In genomic region chr4:134181112-134181511, GRCm38 (mm10) we compare ENCODE assay signal across 19 mouse cellular contexts. TPM values are rescaled to one million over a fixed set of nuclear protein-coding genes. Genes with fewer than 3 reads are reported as not detected.
A peak's percentile ranks its signal among the peaks of the same experiment; 100 is the strongest.
DNase-seq lines count a peak whose midpoint lies in the region; ATAC-seq and TF ChIP-seq lines count a peak whose summit lies in the region.
"Had no signal": no experiment of that assay in that cellular context is flagged by ENCODE, and none has a peak within 500 bp of the region (broad histone marks: within the 10 kb centered on the region; RNA-seq: fewer than 3 reads in every experiment).

No protein-coding gene starts in this region.

- H3K36me3 ChIP-seq in embryonic facial prominence, embryonic 11.5 days (replicated peaks; ENCODE audit: control insufficient read depth, insufficient read depth, low read depth, low read length), result no peaks in the 10 kb centered on the region
- H3K36me3 ChIP-seq in embryonic facial prominence, embryonic 10.5 days (replicated peaks), result peaks cover 32% of the 10 kb centered on the region
- no peaks in the 10 kb centered on the region for H3K36me3 ChIP-seq in kidney, embryonic 15.5 days
- H3K36me3 ChIP-seq in intestine, embryonic 16.5 days (ENCODE audit: control insufficient read depth, insufficient read depth, low read length), result no peaks in the 10 kb centered on the region
- H3K36me3 ChIP-seq in liver, postnatal 0 days (replicated peaks; ENCODE audit: insufficient read depth, low read length), result peaks cover 11% of the 10 kb centered on the region; the same call in 1 of the 2 replicates
- H3K36me3 ChIP-seq: neural tube, embryonic 15.5 days had no signal

- peak; percentile 65; the same call in 1 of the 2 replicates for TF ChIP-seq EP300 in liver, postnatal 0 days (IDR thresholded peaks at IDR 0.05; ENCODE audit: low read depth)

- H3K27ac ChIP-seq in embryonic facial prominence, embryonic 11.5 days (replicated peaks; ENCODE audit: low read depth, low read length), result no peak overlapping the region
- H3K27ac ChIP-seq in embryonic facial prominence, embryonic 10.5 days (replicated peaks), result no peak overlapping the region
- no peak overlapping the region for H3K27ac ChIP-seq in kidney, embryonic 15.5 days
- H3K27ac ChIP-seq in intestine, embryonic 16.5 days (ENCODE audit: low read length), result no peak overlapping the region
- H3K27ac ChIP-seq in liver, postnatal 0 days (ENCODE audit: low read depth), result peak overlapping the region; percentile 87
- H3K27ac ChIP-seq: embryonic facial prominence, embryonic 15.5 days; hindbrain, postnatal 0 days; macrophage; neural tube, embryonic 15.5 days had no signal

- no peak overlapping the region for H3K4me3 ChIP-seq in embryonic facial prominence, embryonic 11.5 days (ENCODE audit: low read depth, low read length)
- no peak overlapping the region for H3K4me3 ChIP-seq in embryonic facial prominence, embryonic 10.5 days
- H3K4me3 ChIP-seq in kidney, embryonic 15.5 days (replicated peaks), result no peak overlapping the region
- H3K4me3 ChIP-seq in intestine, embryonic 16.5 days (ENCODE audit: low read length), result no peak overlapping the region
- no peak overlapping the region for H3K4me3 ChIP-seq in liver, postnatal 0 days (ENCODE audit: low read depth, low read length)
- H3K4me3 ChIP-seq: embryonic facial prominence, embryonic 15.5 days; neural tube, embryonic 15.5 days had no signal

- H3K9ac ChIP-seq in embryonic facial prominence, embryonic 11.5 days (replicated peaks; ENCODE audit: low read length), result peak overlapping the region; percentile 3; the same call in 1 of the 2 replicates
- no peak overlapping the region for H3K9ac ChIP-seq in kidney, embryonic 15.5 days
- H3K9ac ChIP-seq in intestine, embryonic 16.5 days (ENCODE audit: low read depth, low read length), result no peak overlapping the region
- peak overlapping the region; percentile 53 for H3K9ac ChIP-seq in liver, postnatal 0 days (replicated peaks)
- H3K9ac ChIP-seq: embryonic facial prominence, embryonic 15.5 days; neural tube, embryonic 15.5 days had no signal

- TF ChIP-seq CTCF in liver, postnatal 0 days (IDR thresholded peaks at IDR 0.05; ENCODE audit: low read depth), result no peak

- 100% methylated on average over 1 of the region's 1 CpGs for WGBS in embryonic facial prominence, embryonic 11.5 days
- WGBS in embryonic facial prominence, embryonic 10.5 days, result 89% methylated on average over 1 of the region's 1 CpGs
- 92% methylated on average over 1 of the region's 1 CpGs for WGBS in kidney, embryonic 15.5 days
- WGBS in intestine, embryonic 16.5 days, result 90% methylated on average over 1 of the region's 1 CpGs
- WGBS in liver, postnatal 0 days (ENCODE audit: insufficient replicate concordance), result 61% methylated on average over 1 of the region's 1 CpGs

- H3K27me3 ChIP-seq in embryonic facial prominence, embryonic 11.5 days (ENCODE audit: control insufficient read depth, insufficient read depth, low read length), result no peaks in the 10 kb centered on the region
- no peaks in the 10 kb centered on the region for H3K27me3 ChIP-seq in embryonic facial prominence, embryonic 10.5 days (replicated peaks; ENCODE audit: low read depth, poor library complexity, severe bottlenecking)
- H3K27me3 ChIP-seq in kidney, embryonic 15.5 days, result no peaks in the 10 kb centered on the region
- H3K27me3 ChIP-seq in intestine, embryonic 16.5 days (replicated peaks; ENCODE audit: control insufficient read depth, insufficient read depth, low read length), result no peaks in the 10 kb centered on the region
- no peaks in the 10 kb centered on the region for H3K27me3 ChIP-seq in liver, postnatal 0 days (ENCODE audit: insufficient read depth, low read length)
- H3K27me3 ChIP-seq: embryonic facial prominence, embryonic 15.5 days; neural tube, embryonic 15.5 days had no signal

- ATAC-seq in embryonic facial prominence, embryonic 11.5 days (replicated peaks; ENCODE audit: insufficient number of reproducible peaks, low FRiP score, low TSS enrichment, low read depth), result no peak
- peak; percentile 54; the same call in 1 of the 2 replicates for ATAC-seq in kidney, embryonic 15.5 days (replicated peaks; ENCODE audit: low FRiP score)
- peak; percentile 39; the same call in 1 of the 2 replicates for ATAC-seq in intestine, embryonic 16.5 days
- peak; percentile 59 for ATAC-seq in liver, postnatal 0 days
- ATAC-seq: hindbrain, postnatal 0 days had no signal

- H3K4me2 ChIP-seq in embryonic facial prominence, embryonic 11.5 days (ENCODE audit: low read depth, low read length), result no peak overlapping the region
- H3K4me2 ChIP-seq in kidney, embryonic 15.5 days, result no peak overlapping the region
- no peak overlapping the region for H3K4me2 ChIP-seq in intestine, embryonic 16.5 days (ENCODE audit: low read depth, low read length)
- peak overlapping the region; percentile 61 for H3K4me2 ChIP-seq in liver, postnatal 0 days (ENCODE audit: low read depth, low read length)
- H3K4me2 ChIP-seq: embryonic facial prominence, embryonic 15.5 days; neural tube, embryonic 15.5 days had no signal

- DNase-seq in embryonic facial prominence, embryonic 11.5 days (ENCODE audit: low spot score), result no peak
- no peak for DNase-seq in embryonic facial prominence, embryonic 10.5 days (ENCODE audit: low spot score)
- no peak for DNase-seq in kidney, adult 18-20 months
- peak; percentile 52 for DNase-seq in liver, postnatal 0 days
- no peak for DNase-seq in layer of hippocampus, postnatal 25 days (ENCODE audit: extremely low spot score in 1 of 2, low spot score in 1 of 2)
- no peak for DNase-seq in ovary, postnatal 36 days (ENCODE audit: low spot score)
- DNase-seq: adrenal gland, postnatal 10 days; cerebellum, postnatal 14 days had no signal

- no peaks in the 10 kb centered on the region for H3K9me3 ChIP-seq in embryonic facial prominence, embryonic 11.5 days (replicated peaks; ENCODE audit: control insufficient read depth, low read length)
- H3K9me3 ChIP-seq in embryonic facial prominence, embryonic 10.5 days, result no peaks in the 10 kb centered on the region
- no peaks in the 10 kb centered on the region for H3K9me3 ChIP-seq in kidney, embryonic 15.5 days (replicated peaks)
- H3K9me3 ChIP-seq in intestine, embryonic 16.5 days (ENCODE audit: control insufficient read depth, low read length), result no peaks in the 10 kb centered on the region
- H3K9me3 ChIP-seq in liver, postnatal 0 days (ENCODE audit: low read length), result no peaks in the 10 kb centered on the region
- H3K9me3 ChIP-seq: embryonic facial prominence, embryonic 15.5 days; neural tube, embryonic 15.5 days had no signal

- no peaks in the 10 kb centered on the region for H3K4me1 ChIP-seq in embryonic facial prominence, embryonic 11.5 days (ENCODE audit: control insufficient read depth, insufficient read depth, low read length)
- H3K4me1 ChIP-seq in embryonic facial prominence, embryonic 10.5 days, result peaks cover 11% of the 10 kb centered on the region
- H3K4me1 ChIP-seq in kidney, embryonic 15.5 days, result peaks cover 9% of the 10 kb centered on the region
- peaks cover 7% of the 10 kb centered on the region for H3K4me1 ChIP-seq in intestine, embryonic 16.5 days (ENCODE audit: control insufficient read depth, insufficient read depth, low read length)
- H3K4me1 ChIP-seq in liver, postnatal 0 days (ENCODE audit: insufficient read depth), result peaks cover 34% of the 10 kb centered on the region

RNA-seq across cellular contexts. Expression of gene Cep85, which starts 5.8 kb away (rescaled TPM):
- polyA plus RNA-seq in embryonic facial prominence, embryonic 11.5 days (2014; fragmentation: Nextera tagmentation; extraction: Ambion mirVana), result 27.5 and 29.4 TPM in 2 replicates
- polyA plus RNA-seq in embryonic facial prominence, embryonic 10.5 days (2016; fragmentation: Nextera tagmentation; extraction: Ambion mirVana), result 32.3 and 33.2 TPM in 2 replicates
- polyA plus RNA-seq in kidney, embryonic 15.5 days (2015; fragmentation: Nextera tagmentation; extraction: Ambion mirVana), result 106 and 125 TPM in 2 replicates
- 112 and 125 TPM in 2 replicates for polyA plus RNA-seq in intestine, embryonic 16.5 days (2015; fragmentation: Nextera tagmentation; extraction: Ambion mirVana)
- polyA plus RNA-seq in liver, postnatal 0 days (2015; fragmentation: Nextera tagmentation; extraction: Ambion mirVana), result 65.6 and 98.1 TPM in 2 replicates
- 10 to 100 TPM; 11.9 to 13.9 TPM for total RNA-seq in layer of hippocampus, postnatal 25 days (2021)

RNA-seq across cellular contexts. Expression of gene Gm7534, which starts 21.7 kb away (rescaled TPM):
- 0.14 TPM in 2 replicates for polyA plus RNA-seq in embryonic facial prominence, embryonic 11.5 days (2014; fragmentation: Nextera tagmentation; extraction: Ambion mirVana)
- polyA plus RNA-seq in embryonic facial prominence, embryonic 10.5 days (2016; fragmentation: Nextera tagmentation; extraction: Ambion mirVana), result 0.06 and 0.07 TPM in 2 replicates
- 0.24 and 0.30 TPM in 2 replicates for polyA plus RNA-seq in kidney, embryonic 15.5 days (2015; fragmentation: Nextera tagmentation; extraction: Ambion mirVana)
- not detected in 2 replicates for polyA plus RNA-seq in intestine, embryonic 16.5 days (2015; fragmentation: Nextera tagmentation; extraction: Ambion mirVana)
- not detected in 2 replicates for polyA plus RNA-seq in liver, postnatal 0 days (2015; fragmentation: Nextera tagmentation; extraction: Ambion mirVana)
- total RNA-seq in layer of hippocampus, postnatal 25 days (2021), result not detected
- total RNA-seq: adrenal gland, postnatal 10 days; gastrocnemius, postnatal 4 days; hindbrain, postnatal 0 days; left cerebral cortex, adult 18-20 months had no signal
- polyA plus RNA-seq: frontal cortex, adult 2 months; hindbrain, postnatal 0 days; limb, embryonic 14.5 days; macrophage; neural tube, embryonic 15.5 days; testis, adult 2 months had no signal

RNA-seq across cellular contexts. Expression of gene Catsper4, which starts 46.1 kb away (rescaled TPM):
- polyA plus RNA-seq in embryonic facial prominence, embryonic 11.5 days (2014; fragmentation: Nextera tagmentation; extraction: Ambion mirVana), result 0.14 TPM in 1 of 2 replicates, not detected in the other
- not detected in 2 replicates for polyA plus RNA-seq in embryonic facial prominence, embryonic 10.5 days (2016; fragmentation: Nextera tagmentation; extraction: Ambion mirVana)
- polyA plus RNA-seq in kidney, embryonic 15.5 days (2015; fragmentation: Nextera tagmentation; extraction: Ambion mirVana), result 0.30 and 0.55 TPM in 2 replicates
- 0.37 and 0.60 TPM in 2 replicates for polyA plus RNA-seq in intestine, embryonic 16.5 days (2015; fragmentation: Nextera tagmentation; extraction: Ambion mirVana)
- polyA plus RNA-seq in liver, postnatal 0 days (2015; fragmentation: Nextera tagmentation; extraction: Ambion mirVana), result not detected in 2 replicates
- not detected for total RNA-seq in layer of hippocampus, postnatal 25 days (2021)
- total RNA-seq: adrenal gland, postnatal 10 days; gastrocnemius, postnatal 4 days; hindbrain, postnatal 0 days; left cerebral cortex, adult 18-20 months had no signal
- polyA plus RNA-seq: macrophage; neural tube, embryonic 15.5 days had no signal

RNA-seq across cellular contexts. Expression of gene Sh3bgrl3, which starts 52.5 kb away (rescaled TPM):
- 316 TPM in 2 replicates for polyA plus RNA-seq in embryonic facial prominence, embryonic 11.5 days (2014; fragmentation: Nextera tagmentation; extraction: Ambion mirVana)
- polyA plus RNA-seq in embryonic facial prominence, embryonic 10.5 days (2016; fragmentation: Nextera tagmentation; extraction: Ambion mirVana), result 300 and 316 TPM in 2 replicates
- polyA plus RNA-seq in kidney, embryonic 15.5 days (2015; fragmentation: Nextera tagmentation; extraction: Ambion mirVana), result 395 and 412 TPM in 2 replicates
- 428 and 452 TPM in 2 replicates for polyA plus RNA-seq in intestine, embryonic 16.5 days (2015; fragmentation: Nextera tagmentation; extraction: Ambion mirVana)
- 198 and 215 TPM in 2 replicates for polyA plus RNA-seq in liver, postnatal 0 days (2015; fragmentation: Nextera tagmentation; extraction: Ambion mirVana)
- total RNA-seq in layer of hippocampus, postnatal 25 days (2021), result 100 to 1,000 TPM; 281 to 297 TPM

RNA-seq across cellular contexts. Expression of gene Cnksr1, which starts 57.1 kb away (rescaled TPM):
- polyA plus RNA-seq in embryonic facial prominence, embryonic 11.5 days (2014; fragmentation: Nextera tagmentation; extraction: Ambion mirVana), result 0.93 and 1.1 TPM in 2 replicates
- 2.6 and 3.4 TPM in 2 replicates for polyA plus RNA-seq in embryonic facial prominence, embryonic 10.5 days (2016; fragmentation: Nextera tagmentation; extraction: Ambion mirVana)
- polyA plus RNA-seq in kidney, embryonic 15.5 days (2015; fragmentation: Nextera tagmentation; extraction: Ambion mirVana), result 7.3 and 8.3 TPM in 2 replicates
- polyA plus RNA-seq in intestine, embryonic 16.5 days (2015; fragmentation: Nextera tagmentation; extraction: Ambion mirVana), result 16.9 and 18.3 TPM in 2 replicates
- 0.08 and 0.20 TPM in 2 replicates for polyA plus RNA-seq in liver, postnatal 0 days (2015; fragmentation: Nextera tagmentation; extraction: Ambion mirVana)
- total RNA-seq in layer of hippocampus, postnatal 25 days (2021), result under 1 TPM; 0.57 to 0.70 TPM
- polyA plus RNA-seq: macrophage had no signal

Comparison
In these comparisons a context has a peak if more than half of its experiments do, and no peak if none do; other contexts are left out.
1. H3K9ac ChIP-seq: peak in embryonic facial prominence, embryonic 11.5 days (single experiment) and liver, postnatal 0 days (single experiment); none in kidney, embryonic 15.5 days (single experiment) and intestine, embryonic 16.5 days (single experiment).